Mouse (Mus musculus) gastrocnemius, postnatal 36 days (tissue): ENCODE measurements around the gene Gm20503. TPM values are rescaled to one million over a fixed set of nuclear protein-coding genes. Genes with fewer than 3 reads are reported as not detected.

Source experiments
- DNase-seq, 2 experiments: peaks; one replicate each; pipeline ENCODE4 v3.0.0; 2022
- intact Hi-C: fragments of 180-260 bp; cut with DNase I; formaldehyde crosslinking; loops from one replicate; pipeline ENCODE4 v1.15.1; 2025
- total RNA-seq, 2 experiments: library from RNA; stranded (reverse); gene quantifications; 2 replicates each; pipeline ENCODE4 v1.2.3; 2021

Gm20503 gene
- total RNA-seq, 2 experiments from 2014 or later = 2.9 TPM; not detected in 1

- intact Hi-C loops = no loop called here
- DNase-seq = no peak
Observed at GRCm38 (mm10) chr4:59051081-59051480, 48.1 kb downstream of the Gm20503 start.

GRCm38 (mm10) chr4:59057929-59058328 lies 54.9 kb downstream of the Gm20503 start:
- intact Hi-C loops = no loop called here

GRCm38 (mm10) chr4:59062526-59062925 lies 59.5 kb downstream of the Gm20503 start:
- DNase-seq = no peak
- intact Hi-C loops = no loop called here

More at GRCm38 (mm10) chr4:59057929-59058328, 54.9 kb downstream of the Gm20503 start:
- DNase-seq = no peak

- intact Hi-C loops = no loop called here
- DNase-seq = no peak
Observed at GRCm38 (mm10) chr4:59069276-59069675, 66.3 kb downstream of the Gm20503 start.

- intact Hi-C loops = no loop called here
- DNase-seq = no peak
Observed at GRCm38 (mm10) chr4:59083430-59083829, 80.4 kb downstream of the Gm20503 start.

GRCm38 (mm10) chr4:59089391-59089790 lies 86.4 kb downstream of the Gm20503 start:
- no peak for DNase-seq
- intact Hi-C loops = no loop called here

Other genes starting within 250 kb of the Gm20503 start
- not detected for gene Olfr267, start 215.5 kb upstream of the Gm20503 start, total RNA-seq
- gene Ecpas, start 90.5 kb upstream of the Gm20503 start, total RNA-seq = 100 to 1,000 TPM; 302 to 321 TPM
- not detected for gene Zkscan16, start 59.6 kb upstream of the Gm20503 start, total RNA-seq
- gene Ptgr1, start 16.1 kb upstream of the Gm20503 start, total RNA-seq = 1 to 10 TPM; 1.6 to 1.9 TPM
- 10 to 100 TPM in 1 of 2 experiments, 1 to 10 TPM in 1; 9.8 to 10.7 TPM for gene Dnajc25, start 8.1 kb upstream of the Gm20503 start, total RNA-seq
- gene Gng10, start 31.9 kb downstream of the Gm20503 start, total RNA-seq = 1 to 10 TPM; 5.5 to 7.7 TPM
- gene AI481877, start 135.8 kb downstream of the Gm20503 start, total RNA-seq = not detected
- 1 to 10 TPM; 5.7 to 6.6 TPM for gene Ugcg, start 186.0 kb downstream of the Gm20503 start, total RNA-seq